Mouse (Mus musculus) hindbrain, embryonic 12.5 days (tissue): ENCODE measurements around the gene Fam71e1. TPM values are rescaled to one million over a fixed set of nuclear protein-coding genes. Genes with fewer than 3 reads are reported as not detected.

Source experiments
- ATAC-seq: fragments of 200-750 bp; cut with Nextera tagmentation; 2 replicates; pipeline ENCODE4 v1.8.0; 2017; ENCODE audit warnings: moderate TSS enrichment; ENCODE audit not compliant: low FRiP score
- H3K27ac ChIP-seq: fragments of 300-500 bp; sonication (generic); 2 replicates; pipeline ENCODE4 v1.5.1; 2016; ENCODE audit warnings: mild to moderate bottlenecking
- H3K27me3 ChIP-seq: fragments of 300-500 bp; sonication (generic); 2 replicates; pipeline ENCODE4 v1.6.1; 2016; ENCODE audit warnings: mild to moderate bottlenecking
- H3K36me3 ChIP-seq: fragments of 300-500 bp; sonication (generic); 2 replicates; pipeline ENCODE4 v1.6.1; 2016; ENCODE audit warnings: mild to moderate bottlenecking
- H3K4me1 ChIP-seq: fragments of 300-500 bp; sonication (generic); 2 replicates; pipeline ENCODE4 v1.6.1; 2016
- H3K4me2 ChIP-seq: fragments of 300-500 bp; sonication (generic); replicated peaks from 2 replicates; pipeline ENCODE4 v1.6.1; 2016; ENCODE audit warnings: mild to moderate bottlenecking
- H3K4me3 ChIP-seq: fragments of 300-500 bp; sonication (generic); 2 replicates; pipeline ENCODE4 v1.5.1; 2016; ENCODE audit warnings: mild to moderate bottlenecking
- H3K9ac ChIP-seq: fragments of 300-500 bp; sonication (generic); 2 replicates; pipeline ENCODE4 v1.6.1; 2016; ENCODE audit warnings: mild to moderate bottlenecking, moderate library complexity
- H3K9me3 ChIP-seq: fragments of 300-500 bp; sonication (generic); replicated peaks from 2 replicates; pipeline ENCODE4 v1.6.1; 2016; ENCODE audit warnings: mild to moderate bottlenecking
- WGBS: fragments of 180-500 bp; shearing (Covaris S2); methylation state at CpG from one replicate; pipeline ENCODE4 v1.1.7; 2016; 5-methylcytosine and 5-hydroxymethylcytosine counted together
- polyA plus RNA-seq: library from polyadenylated mRNA; unstranded; fragments of >200 nt; fragmentation: Nextera tagmentation; extraction: Ambion mirVana; gene quantifications from 2 replicates; pipeline ENCODE4 v1.2.1, GENCODE M21; 2016

Gene Fam71e1
- polyA plus RNA-seq, 1 experiment from 2014 or later: 26.0 TPM

- peak overlapping the region; percentile 82; the same call in 1 of the 2 replicates for H3K4me2 ChIP-seq
- 0 out of 2 replicates have a peak overlapping the region, but pooled peaks have one; percentile 4 for H3K27ac ChIP-seq
- H3K4me1 ChIP-seq: peaks cover 20% of the 10 kb centered on the region
- no peak overlapping the region for H3K4me3 ChIP-seq
- WGBS: 95% methylated on average over 12 of the region's 12 CpGs
- ATAC-seq: no peak
- peaks cover 48% of the 10 kb centered on the region for H3K36me3 ChIP-seq
- H3K9me3 ChIP-seq: no peaks in the 10 kb centered on the region
- no peaks in the 10 kb centered on the region for H3K27me3 ChIP-seq
- H3K9ac ChIP-seq: 0 out of 2 replicates have a peak overlapping the region, but pooled peaks have one; percentile 81
Measured at GRCm38 (mm10) chr7:44494681-44495080, 1.7 kb upstream of the Fam71e1 start.

GRCm38 (mm10) chr7:44495086-44495485 is 1.3 kb upstream of the Fam71e1 start:
- WGBS: 89% methylated on average over 7 of the region's 7 CpGs
- H3K9me3 ChIP-seq: no peaks in the 10 kb centered on the region
- H3K4me3 ChIP-seq: peak overlapping the region; percentile 77; the same call in 1 of the 2 replicates
- peaks cover 20% of the 10 kb centered on the region for H3K4me1 ChIP-seq
- H3K4me2 ChIP-seq: peak overlapping the region; percentile 82
- H3K27me3 ChIP-seq: no peaks in the 10 kb centered on the region
- ATAC-seq: no peak
- peaks cover 44% of the 10 kb centered on the region for H3K36me3 ChIP-seq
- H3K9ac ChIP-seq: peak overlapping the region; percentile 81
- 0 out of 2 replicates have a peak overlapping the region, but pooled peaks have one; percentile 4 for H3K27ac ChIP-seq

- H3K4me3 ChIP-seq: peak overlapping the region; percentile 77
- WGBS: under 1% methylated on average over 26 of the region's 26 CpGs
- H3K36me3 ChIP-seq: peaks cover 28% of the 10 kb centered on the region
- H3K27ac ChIP-seq: peak overlapping the region; percentile 94
- H3K9me3 ChIP-seq: no peaks in the 10 kb centered on the region
- peak overlapping the region; percentile 82 for H3K4me2 ChIP-seq
- no peaks in the 10 kb centered on the region for H3K27me3 ChIP-seq
- peak overlapping the region; percentile 87 for H3K9ac ChIP-seq
- ATAC-seq: no peak
- peaks cover 20% of the 10 kb centered on the region for H3K4me1 ChIP-seq
Measured at GRCm38 (mm10) chr7:44496771-44497109, 359 bp downstream of the Fam71e1 start.

GRCm38 (mm10) chr7:44497361-44498055 is 1.1 kb downstream of the Fam71e1 start:
- H3K4me3 ChIP-seq: peak overlapping the region; percentile 77
- ATAC-seq: no peak
- peak overlapping the region; percentile 87 for H3K9ac ChIP-seq
- H3K9me3 ChIP-seq: no peaks in the 10 kb centered on the region
- H3K27ac ChIP-seq: no peak overlapping the region
- H3K27me3 ChIP-seq: no peaks in the 10 kb centered on the region
- H3K4me1 ChIP-seq: peaks cover 20% of the 10 kb centered on the region
- H3K4me2 ChIP-seq: peak overlapping the region; percentile 82
- peaks cover 20% of the 10 kb centered on the region for H3K36me3 ChIP-seq
- WGBS: 86% methylated on average over 10 of the region's 10 CpGs

GRCm38 (mm10) chr7:44498922-44499321 is 2.5 kb downstream of the Fam71e1 start:
- Histone ChIP-seq H3K27me3 (0 out of 2 replicates have a peak, but pooled peaks cover 1% of the 10 kb centered on the region), H3K4me3 (no peak overlapping the region), H3K9ac (no peak overlapping the region), H3K27ac (no peak overlapping the region), H3K4me2 (no peak overlapping the region), H3K36me3 (peaks cover 7% of the 10 kb centered on the region; the same call in 1 of the 2 replicates), H3K4me1 (peaks cover 20% of the 10 kb centered on the region), H3K9me3 (no peaks in the 10 kb centered on the region)
- no peak for ATAC-seq
- 75% methylated on average over 1 of the region's 1 CpGs for WGBS

GRCm38 (mm10) chr7:44500046-44500445 is 3.7 kb downstream of the Fam71e1 start:
- Histone ChIP-seq H3K4me1 (peaks cover 14% of the 10 kb centered on the region), H3K27me3 (0 out of 2 replicates have a peak, but pooled peaks cover 2% of the 10 kb centered on the region), H3K27ac (no peak overlapping the region), H3K36me3 (no peaks in the 10 kb centered on the region), H3K4me3 (no peak overlapping the region), H3K9me3 (no peaks in the 10 kb centered on the region), H3K9ac (no peak overlapping the region), H3K4me2 (no peak overlapping the region)
- 57% methylated on average over 17 of the region's 20 CpGs for WGBS
- ATAC-seq: no peak

GRCm38 (mm10) chr7:44501563-44502115 is 5.3 kb downstream of the Fam71e1 start:
- Histone ChIP-seq H3K27me3 (0 out of 2 replicates have a peak, but pooled peaks cover 2% of the 10 kb centered on the region), H3K4me2 (no peak overlapping the region), H3K27ac (no peak overlapping the region), H3K4me1 (peaks cover 7% of the 10 kb centered on the region), H3K4me3 (no peak overlapping the region), H3K9ac (no peak overlapping the region), H3K9me3 (no peaks in the 10 kb centered on the region), H3K36me3 (no peaks in the 10 kb centered on the region)
- ATAC-seq: 0 out of 2 replicates have a peak, but pooled peaks have one; percentile 56
- 39% methylated on average over 5 of the region's 5 CpGs for WGBS

GRCm38 (mm10) chr7:44507491-44507890 is 11.1 kb downstream of the Fam71e1 start:
- Histone ChIP-seq H3K4me2 (no peak overlapping the region), H3K27me3 (peaks cover 31% of the 10 kb centered on the region), H3K4me1 (no peaks in the 10 kb centered on the region), H3K9me3 (0 out of 2 replicates have a peak, but pooled peaks cover 2% of the 10 kb centered on the region), H3K4me3 (no peak overlapping the region), H3K27ac (no peak overlapping the region), H3K36me3 (no peaks in the 10 kb centered on the region), H3K9ac (no peak overlapping the region)
- no peak for ATAC-seq

GRCm38 (mm10) chr7:44519240-44519913 is 23.0 kb downstream of the Fam71e1 start:
- no peak for ATAC-seq

GRCm38 (mm10) chr7:44520990-44521389 is 24.6 kb downstream of the Fam71e1 start:
- no peak overlapping the region for H3K27ac ChIP-seq
- no peak overlapping the region for H3K4me3 ChIP-seq
- peaks cover 71% of the 10 kb centered on the region for H3K27me3 ChIP-seq
- no peak for ATAC-seq
- no peaks in the 10 kb centered on the region for H3K9me3 ChIP-seq
- no peak overlapping the region for H3K4me2 ChIP-seq
- 71% methylated on average over 3 of the region's 3 CpGs for whole genome bisulfite sequencing
- H3K36me3 ChIP-seq: no peaks in the 10 kb centered on the region
- peaks cover 9% of the 10 kb centered on the region for H3K4me1 ChIP-seq
- no peak overlapping the region for H3K9ac ChIP-seq

More at GRCm38 (mm10) chr7:44519240-44519913, 23.0 kb downstream of the Fam71e1 start:
- 66% methylated on average over 9 of the region's 9 CpGs for WGBS
- Histone ChIP-seq H3K9me3 (no peaks in the 10 kb centered on the region), H3K27ac (no peak overlapping the region), H3K27me3 (peaks cover 58% of the 10 kb centered on the region), H3K9ac (no peak overlapping the region), H3K4me3 (no peak overlapping the region), H3K4me1 (0 out of 2 replicates have a peak, but pooled peaks cover 2% of the 10 kb centered on the region), H3K36me3 (no peaks in the 10 kb centered on the region), H3K4me2 (no peak overlapping the region)

GRCm38 (mm10) chr7:44521710-44522109 is 25.3 kb downstream of the Fam71e1 start:
- peak; percentile 59; the same call in 1 of the 2 replicates for ATAC-seq
- Histone ChIP-seq H3K4me3 (no peak overlapping the region), H3K9ac (no peak overlapping the region), H3K36me3 (no peaks in the 10 kb centered on the region), H3K27me3 (peaks cover 70% of the 10 kb centered on the region), H3K9me3 (no peaks in the 10 kb centered on the region), H3K4me1 (peaks cover 9% of the 10 kb centered on the region), H3K4me2 (peak overlapping the region; percentile 30), H3K27ac (no peak overlapping the region)
- WGBS: 4% methylated on average over 20 of the region's 20 CpGs

GRCm38 (mm10) chr7:44523056-44523455 is 26.7 kb downstream of the Fam71e1 start:
- peaks cover 74% of the 10 kb centered on the region for H3K27me3 ChIP-seq

More at GRCm38 (mm10) chr7:44523056-44523455, 26.7 kb downstream of the Fam71e1 start:
- ATAC-seq: no peak
- H3K4me3 ChIP-seq: no peak overlapping the region
- no peak overlapping the region for H3K4me2 ChIP-seq
- no peak overlapping the region for H3K9ac ChIP-seq
- no peaks in the 10 kb centered on the region for H3K9me3 ChIP-seq
- H3K4me1 ChIP-seq: peaks cover 15% of the 10 kb centered on the region
- no peaks in the 10 kb centered on the region for H3K36me3 ChIP-seq
- no peak overlapping the region for H3K27ac ChIP-seq
- 87% methylated on average over 2 of the region's 2 CpGs for WGBS
